Mouse (Mus musculus) thymus, postnatal 25 days (tissue): Measurements from ENCODE around the gene RPS10-NUDT3.

Experiments
- DNase-seq: peaks from one replicate; pipeline ENCODE4 v3.0.0; 2022

RPS10-NUDT3 gene

GRCm38 (mm10) chr17:27609576-27609975 is 25.4 kb downstream of the RPS10-NUDT3 start:
- DNase-seq: no peak

- DNase-seq: no peak
Observed at GRCm38 (mm10) chr17:27603522-27604234, 31.3 kb downstream of the RPS10-NUDT3 start.

- no peak for DNase-seq
Observed at GRCm38 (mm10) chr17:27603036-27603435, 32.0 kb downstream of the RPS10-NUDT3 start.

- DNase-seq: no peak
Observed at GRCm38 (mm10) chr17:27600869-27601268, 34.2 kb downstream of the RPS10-NUDT3 start.

- no peak for DNase-seq
Observed at GRCm38 (mm10) chr17:27600286-27600685, 34.7 kb downstream of the RPS10-NUDT3 start.

- DNase-seq: no peak
Observed at GRCm38 (mm10) chr17:27596376-27597190, 38.4 kb downstream of the RPS10-NUDT3 start.

- DNase-seq: no peak
Observed at GRCm38 (mm10) chr17:27595659-27596375, 39.2 kb downstream of the RPS10-NUDT3 start.

- no peak for DNase-seq
Observed at GRCm38 (mm10) chr17:27592565-27592910, 42.5 kb downstream of the RPS10-NUDT3 start.

- no peak for DNase-seq
Observed at GRCm38 (mm10) chr17:27591826-27592564, 43.0 kb downstream of the RPS10-NUDT3 start.

GRCm38 (mm10) chr17:27588231-27588630 is 46.8 kb downstream of the RPS10-NUDT3 start:
- DNase-seq: no peak

GRCm38 (mm10) chr17:27587252-27587651 is 47.8 kb downstream of the RPS10-NUDT3 start:
- DNase-seq: no peak

GRCm38 (mm10) chr17:27586661-27587060 is 48.4 kb downstream of the RPS10-NUDT3 start:
- no peak for DNase-seq

- DNase-seq: no peak
Observed at GRCm38 (mm10) chr17:27583185-27583894, 51.7 kb downstream of the RPS10-NUDT3 start.

- DNase-seq: no peak
Observed at GRCm38 (mm10) chr17:27580392-27581068, 54.5 kb downstream of the RPS10-NUDT3 start.

GRCm38 (mm10) chr17:27579816-27580215 is 55.2 kb downstream of the RPS10-NUDT3 start:
- no peak for DNase-seq

GRCm38 (mm10) chr17:27578487-27578886 is 56.5 kb downstream of the RPS10-NUDT3 start:
- no peak for DNase-seq

GRCm38 (mm10) chr17:27577468-27577867 is 57.6 kb downstream of the RPS10-NUDT3 start:
- DNase-seq: no peak

- DNase-seq: no peak
Observed at GRCm38 (mm10) chr17:27576056-27576455, 59.0 kb downstream of the RPS10-NUDT3 start.

- DNase-seq: no peak
Observed at GRCm38 (mm10) chr17:27575116-27575776, 59.8 kb downstream of the RPS10-NUDT3 start.

- DNase-seq: no peak
Observed at GRCm38 (mm10) chr17:27574470-27575115, 60.4 kb downstream of the RPS10-NUDT3 start.
